Mouse (Mus musculus): Measurements from ENCODE around the gene Cnbd2.
A peak's percentile ranks its signal among the peaks of the same experiment; 100 is the strongest.

Cnbd2 gene

GRCm38 (mm10) chr2:156311441-156311840 lies 658 bp upstream of the Cnbd2 start:
- no peak for DNase-seq (ENCODE audit: low spot score in 2 of 2)

GRCm38 (mm10) chr2:156311841-156312291 lies 233 bp upstream of the Cnbd2 start:
- peak; percentile 44 to 60 for DNase-seq (ENCODE audit: low spot score in 2 of 2)

GRCm38 (mm10) chr2:156313153-156313552 lies 1.1 kb downstream of the Cnbd2 start:
- no peak for DNase-seq (ENCODE audit: low spot score in 2 of 2)

GRCm38 (mm10) chr2:156314811-156315210 lies 2.7 kb downstream of the Cnbd2 start:
- DNase-seq (ENCODE audit: low spot score in 2 of 2): no peak

- DNase-seq (ENCODE audit: low spot score in 2 of 2): no peak
These were observed 6.4 kb downstream of the Cnbd2 start for GRCm38 (mm10) chr2:156318491-156318890.

GRCm38 (mm10) chr2:156321538-156321937 lies 9.4 kb downstream of the Cnbd2 start:
- no peak for DNase-seq (ENCODE audit: low spot score in 2 of 2)

- DNase-seq (ENCODE audit: low spot score in 2 of 2): peak; percentile 42 to 63
These were observed 12.1 kb downstream of the Cnbd2 start for GRCm38 (mm10) chr2:156324116-156324588.

- DNase-seq (ENCODE audit: low spot score in 2 of 2): no peak
These were observed 12.6 kb downstream of the Cnbd2 start for GRCm38 (mm10) chr2:156324681-156325080.

- no peak for DNase-seq (ENCODE audit: low spot score in 2 of 2)
These were observed 18.6 kb downstream of the Cnbd2 start for GRCm38 (mm10) chr2:156330681-156331080.

- DNase-seq (ENCODE audit: low spot score in 2 of 2): no peak
These were observed 19.4 kb downstream of the Cnbd2 start for GRCm38 (mm10) chr2:156331446-156331965.

- no peak for DNase-seq (ENCODE audit: low spot score in 2 of 2)
These were observed 28.0 kb downstream of the Cnbd2 start for GRCm38 (mm10) chr2:156340078-156340477.

GRCm38 (mm10) chr2:156344775-156345532 lies 32.9 kb downstream of the Cnbd2 start:
- DNase-seq (ENCODE audit: low spot score in 2 of 2): peak; percentile 31

GRCm38 (mm10) chr2:156348812-156349211 lies 36.7 kb downstream of the Cnbd2 start:
- DNase-seq (ENCODE audit: low spot score in 2 of 2): no peak

- DNase-seq (ENCODE audit: low spot score in 2 of 2): no peak
These were observed 37.3 kb downstream of the Cnbd2 start for GRCm38 (mm10) chr2:156349286-156349848.

- DNase-seq (ENCODE audit: low spot score in 2 of 2): no peak
These were observed 39.1 kb downstream of the Cnbd2 start for GRCm38 (mm10) chr2:156351243-156351642.

GRCm38 (mm10) chr2:156352413-156353165 lies 40.5 kb downstream of the Cnbd2 start:
- no peak for DNase-seq (ENCODE audit: low spot score in 2 of 2)

- peak in 1 of 2 experiments; percentile 10 for DNase-seq (ENCODE audit: low spot score in 2 of 2)
These were observed 41.2 kb downstream of the Cnbd2 start for GRCm38 (mm10) chr2:156353265-156353692.

- DNase-seq (ENCODE audit: low spot score in 2 of 2): peak; percentile 22 to 51
These were observed 43.9 kb downstream of the Cnbd2 start for GRCm38 (mm10) chr2:156356031-156356430.

GRCm38 (mm10) chr2:156368465-156368864 lies 56.4 kb downstream of the Cnbd2 start:
- peak in 1 of 2 experiments; percentile 32 for DNase-seq (ENCODE audit: low spot score in 2 of 2)

GRCm38 (mm10) chr2:156370896-156371295 lies 58.8 kb downstream of the Cnbd2 start:
- no peak for DNase-seq (ENCODE audit: low spot score in 2 of 2)

- DNase-seq (ENCODE audit: low spot score in 2 of 2): no peak
These were observed 64.9 kb downstream of the Cnbd2 start for GRCm38 (mm10) chr2:156376956-156377355.

GRCm38 (mm10) chr2:156379929-156380328 lies 67.8 kb downstream of the Cnbd2 start:
- DNase-seq (ENCODE audit: low spot score in 2 of 2): peak; percentile 70 to 75

Measured in right cerebral cortex, adult 2 months (tissue).